Mouse (Mus musculus): ENCODE data around the gene Slc22a20.
A peak's percentile ranks its signal among the peaks of the same experiment; 100 is the strongest.

Slc22a20 gene

GRCm38 (mm10) chr19:5952071-5952691 lies 33.8 kb downstream of the Slc22a20 start:
- no peak for DNase-seq (ENCODE audit: low spot score in 2 of 2)

- DNase-seq (ENCODE audit: low spot score in 2 of 2) = no peak
Measured at GRCm38 (mm10) chr19:5951631-5952030, 34.3 kb downstream of the Slc22a20 start.

- no peak for DNase-seq (ENCODE audit: low spot score in 2 of 2)
Measured at GRCm38 (mm10) chr19:5950218-5950617, 35.7 kb downstream of the Slc22a20 start.

- DNase-seq (ENCODE audit: low spot score in 2 of 2) = no peak
Measured at GRCm38 (mm10) chr19:5945891-5946290, 40.1 kb downstream of the Slc22a20 start.

GRCm38 (mm10) chr19:5945027-5945426 lies 40.9 kb downstream of the Slc22a20 start:
- no peak for DNase-seq (ENCODE audit: low spot score in 2 of 2)

- DNase-seq (ENCODE audit: low spot score in 2 of 2) = no peak
Measured at GRCm38 (mm10) chr19:5944145-5944544, 41.8 kb downstream of the Slc22a20 start.

- no peak for DNase-seq (ENCODE audit: low spot score in 2 of 2)
Measured at GRCm38 (mm10) chr19:5943404-5943803, 42.5 kb downstream of the Slc22a20 start.

GRCm38 (mm10) chr19:5942581-5942980 lies 43.4 kb downstream of the Slc22a20 start:
- no peak for DNase-seq (ENCODE audit: low spot score in 2 of 2)

GRCm38 (mm10) chr19:5940656-5941055 lies 45.3 kb downstream of the Slc22a20 start:
- DNase-seq (ENCODE audit: low spot score in 2 of 2) = no peak

- DNase-seq (ENCODE audit: low spot score in 2 of 2) = peak; percentile 79 to 82
Measured at GRCm38 (mm10) chr19:5940173-5940572, 45.8 kb downstream of the Slc22a20 start.

- no peak for DNase-seq (ENCODE audit: low spot score in 2 of 2)
Measured at GRCm38 (mm10) chr19:5939715-5940114, 46.2 kb downstream of the Slc22a20 start.

- DNase-seq (ENCODE audit: low spot score in 2 of 2) = no peak
Measured at GRCm38 (mm10) chr19:5938516-5938915, 47.4 kb downstream of the Slc22a20 start.

GRCm38 (mm10) chr19:5937836-5938406 lies 48.0 kb downstream of the Slc22a20 start:
- no peak for DNase-seq (ENCODE audit: low spot score in 2 of 2)

- DNase-seq (ENCODE audit: low spot score in 2 of 2) = no peak
Measured at GRCm38 (mm10) chr19:5937095-5937835, 48.7 kb downstream of the Slc22a20 start.

GRCm38 (mm10) chr19:5935691-5936090 lies 50.3 kb downstream of the Slc22a20 start:
- DNase-seq (ENCODE audit: low spot score in 2 of 2) = no peak

GRCm38 (mm10) chr19:5935266-5935665 lies 50.7 kb downstream of the Slc22a20 start:
- peak in 1 of 2 experiments; percentile 78 for DNase-seq (ENCODE audit: low spot score in 2 of 2)

- DNase-seq (ENCODE audit: low spot score in 2 of 2) = peak; percentile 60 to 76
Measured at GRCm38 (mm10) chr19:5929634-5930596, 56.0 kb downstream of the Slc22a20 start.

- DNase-seq (ENCODE audit: low spot score in 2 of 2) = no peak
Measured at GRCm38 (mm10) chr19:5928546-5928945, 57.4 kb downstream of the Slc22a20 start.

- no peak for DNase-seq (ENCODE audit: low spot score in 2 of 2)
Measured at GRCm38 (mm10) chr19:5928104-5928503, 57.8 kb downstream of the Slc22a20 start.

- DNase-seq (ENCODE audit: low spot score in 2 of 2) = no peak
Measured at GRCm38 (mm10) chr19:5927532-5927931, 58.4 kb downstream of the Slc22a20 start.

GRCm38 (mm10) chr19:5927026-5927425 lies 58.9 kb downstream of the Slc22a20 start:
- DNase-seq (ENCODE audit: low spot score in 2 of 2) = no peak

All from urinary bladder, postnatal 4 days (tissue).